Mouse (Mus musculus): ENCODE data around the gene 9630041A04Rik.

Gene 9630041A04Rik

GRCm38 (mm10) chr9:101919324-101919723 lies 57.7 kb downstream of the 9630041A04Rik start:
- no peak for DNase-seq

DNA sequence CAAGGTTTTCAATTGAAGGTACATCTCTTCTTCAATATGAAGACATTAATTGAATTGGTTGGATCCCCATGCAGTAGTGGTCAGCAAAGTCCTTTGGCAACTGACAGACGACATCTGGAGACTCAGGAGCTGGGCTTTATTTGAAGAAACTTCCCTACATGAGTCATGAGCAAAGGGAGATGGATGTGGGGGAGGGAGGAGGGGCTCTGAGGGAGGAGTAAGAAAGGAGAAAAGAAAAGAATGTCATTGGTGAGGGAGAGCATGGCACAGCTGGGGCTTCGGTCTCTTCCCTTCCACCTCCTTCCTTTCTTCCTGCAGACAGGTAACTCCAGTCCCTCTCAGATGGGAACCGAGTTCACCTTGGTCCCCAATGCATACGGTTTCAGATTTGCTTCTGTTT lies 61.2 kb downstream of the 9630041A04Rik start:
- DNase-seq = no peak

DNA sequence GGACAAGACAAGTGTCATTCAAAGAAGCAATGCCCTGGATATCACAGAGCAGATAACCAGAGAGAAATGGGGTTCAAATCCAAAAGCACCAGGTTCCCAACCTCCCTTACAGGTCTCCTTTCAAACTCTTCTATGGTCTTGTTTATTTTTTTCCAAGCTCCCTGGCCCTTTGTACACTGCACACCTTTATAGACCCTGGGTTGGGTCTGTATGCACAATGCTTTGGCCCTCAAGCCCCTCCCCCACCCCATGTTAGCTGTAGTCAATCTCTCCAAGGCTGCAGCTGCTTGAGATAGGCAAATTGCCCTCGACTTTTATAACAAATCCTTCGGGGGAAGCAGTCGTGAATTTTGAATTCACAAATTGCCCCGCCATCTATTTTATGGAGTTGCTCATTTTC lies 63.2 kb downstream of the 9630041A04Rik start:
- DNase-seq = no peak

- DNase-seq = no peak
Observed at GRCm38 (mm10) chr9:101933946-101934573, 72.4 kb downstream of the 9630041A04Rik start.

GRCm38 (mm10) chr9:101934887-101935286 lies 73.2 kb downstream of the 9630041A04Rik start:
- no peak for DNase-seq

- no peak for DNase-seq
Observed at GRCm38 (mm10) chr9:101938066-101938465, 76.4 kb downstream of the 9630041A04Rik start.

DNA sequence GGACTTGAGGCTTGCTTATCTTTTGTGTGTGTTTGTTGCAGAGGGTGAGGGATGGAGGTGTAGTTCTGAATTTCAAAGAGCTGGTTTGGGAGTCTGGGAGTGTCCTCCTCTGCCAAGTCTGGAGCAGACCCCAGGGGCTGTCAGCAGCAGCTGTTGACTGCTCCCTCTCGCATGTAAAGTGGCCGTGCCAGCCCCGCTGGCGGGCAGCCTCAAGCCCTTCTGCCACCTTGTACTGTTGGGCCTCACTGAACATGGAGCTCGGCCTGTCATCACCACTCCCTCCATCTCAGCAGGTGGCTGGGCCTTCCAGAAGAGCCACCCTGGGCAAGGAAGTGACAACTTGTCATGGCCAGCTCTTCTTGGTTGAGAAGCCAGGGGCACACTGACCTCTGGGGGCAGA lies 77.4 kb downstream of the 9630041A04Rik start:
- DNase-seq = no peak

GRCm38 (mm10) chr9:101940182-101940581 lies 78.5 kb downstream of the 9630041A04Rik start:
- DNase-seq = no peak

DNA sequence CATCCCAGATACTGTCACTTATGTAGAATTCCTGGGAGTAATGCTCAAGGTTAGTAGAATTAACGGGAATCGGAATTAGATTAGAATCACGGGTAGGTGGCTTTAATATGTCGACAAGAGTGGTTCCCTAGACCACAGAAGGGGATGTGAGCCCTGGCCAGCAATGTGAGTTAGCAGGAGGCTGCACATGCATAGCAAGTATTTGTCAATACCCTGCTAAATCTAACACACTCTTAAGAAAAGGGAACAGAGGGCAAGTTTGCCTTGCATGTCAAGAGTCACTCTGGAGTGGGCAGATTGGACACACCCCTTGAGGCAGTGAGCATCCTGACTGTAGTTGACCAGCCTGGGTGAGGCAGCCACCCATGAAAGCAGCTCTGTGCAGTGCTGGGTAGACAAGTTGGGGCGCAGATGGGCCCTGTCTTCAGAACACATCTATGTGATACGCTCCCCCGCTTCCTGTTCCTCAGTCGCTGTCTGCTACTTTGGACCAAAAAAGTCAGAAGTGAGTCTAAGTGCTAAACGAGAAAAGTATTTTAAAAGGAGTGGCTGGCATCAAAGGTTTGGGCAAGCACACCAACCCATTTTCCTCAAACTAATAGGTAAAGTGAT lies 80.5 kb downstream of the 9630041A04Rik start:
- no peak for DNase-seq

DNA sequence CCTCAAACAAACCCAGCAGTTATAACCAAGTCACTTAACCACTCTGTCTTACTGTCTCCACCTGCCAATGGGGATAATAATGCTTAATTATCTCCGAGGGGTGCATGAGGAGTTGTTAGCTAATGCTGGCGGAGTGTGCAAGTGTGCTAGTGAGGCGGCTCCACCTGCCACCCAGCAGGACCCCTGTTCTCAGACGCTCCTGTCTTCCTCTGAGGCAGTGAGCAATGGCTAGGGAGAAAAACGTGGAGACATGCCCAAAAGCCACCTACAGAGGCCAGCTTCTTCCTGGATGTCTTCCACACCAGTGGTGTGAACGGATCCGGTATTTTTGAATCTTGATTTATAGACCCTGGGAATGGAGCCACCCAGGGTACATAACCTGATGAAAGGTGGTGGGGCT lies 83.7 kb downstream of the 9630041A04Rik start:
- no peak for DNase-seq

- no peak for DNase-seq
Observed at GRCm38 (mm10) chr9:101945814-101946213, 84.2 kb downstream of the 9630041A04Rik start.

GRCm38 (mm10) chr9:101950101-101950500 lies 88.5 kb downstream of the 9630041A04Rik start:
- DNase-seq = no peak

GRCm38 (mm10) chr9:101954529-101954928 lies 92.9 kb downstream of the 9630041A04Rik start:
- DNase-seq = no peak

DNA sequence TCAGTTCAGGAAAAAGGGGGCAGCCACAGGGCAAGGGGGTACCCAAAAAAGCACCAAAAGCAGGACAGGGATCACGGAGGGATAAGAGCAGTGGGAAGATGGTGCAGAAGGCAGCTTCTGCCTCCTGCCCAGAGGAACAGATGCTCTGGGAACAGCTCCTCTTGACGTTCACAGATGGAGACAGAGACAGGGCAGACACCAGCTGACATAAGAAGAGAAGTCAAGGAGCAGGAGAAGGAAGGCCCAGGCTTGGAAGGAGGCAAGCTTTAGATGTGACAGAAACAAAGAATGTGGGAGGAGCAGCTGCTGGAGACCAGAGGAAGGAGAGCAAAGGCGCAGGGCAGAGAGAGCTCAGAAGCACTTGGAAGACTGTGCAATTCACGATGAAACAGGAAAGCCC lies 94.6 kb downstream of the 9630041A04Rik start:
- DNase-seq = no peak

- DNase-seq = no peak
Observed at GRCm38 (mm10) chr9:101971806-101972205, 110.2 kb downstream of the 9630041A04Rik start.

GRCm38 (mm10) chr9:101972314-101972713 lies 110.7 kb downstream of the 9630041A04Rik start:
- DNase-seq = no peak

GRCm38 (mm10) chr9:101976884-101977465 lies 115.3 kb downstream of the 9630041A04Rik start:
- no peak for DNase-seq

- DNase-seq = no peak
Observed at GRCm38 (mm10) chr9:101981161-101981560, 119.5 kb downstream of the 9630041A04Rik start.

DNA sequence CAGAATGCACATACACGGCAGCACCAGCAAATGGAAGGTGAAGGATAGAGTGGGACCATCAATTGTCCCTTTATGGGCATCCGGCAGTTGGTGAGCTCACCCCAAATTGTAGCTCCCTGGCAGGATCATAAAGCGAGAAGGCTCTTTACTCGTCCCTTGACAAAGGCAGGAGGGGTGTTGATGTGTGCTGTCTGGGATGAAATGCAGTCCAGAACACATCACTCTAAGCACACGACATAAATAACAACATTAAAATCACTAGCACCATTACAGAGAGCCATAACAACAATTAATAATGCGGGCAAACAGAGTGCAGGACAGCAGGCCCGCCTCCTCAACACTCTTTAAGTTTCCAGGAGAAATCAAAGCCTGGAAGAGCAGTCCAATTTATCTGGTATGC lies 120.7 kb downstream of the 9630041A04Rik start:
- no peak for DNase-seq

- no peak for DNase-seq
Observed at GRCm38 (mm10) chr9:101986910-101987309, 125.3 kb downstream of the 9630041A04Rik start.

DNA sequence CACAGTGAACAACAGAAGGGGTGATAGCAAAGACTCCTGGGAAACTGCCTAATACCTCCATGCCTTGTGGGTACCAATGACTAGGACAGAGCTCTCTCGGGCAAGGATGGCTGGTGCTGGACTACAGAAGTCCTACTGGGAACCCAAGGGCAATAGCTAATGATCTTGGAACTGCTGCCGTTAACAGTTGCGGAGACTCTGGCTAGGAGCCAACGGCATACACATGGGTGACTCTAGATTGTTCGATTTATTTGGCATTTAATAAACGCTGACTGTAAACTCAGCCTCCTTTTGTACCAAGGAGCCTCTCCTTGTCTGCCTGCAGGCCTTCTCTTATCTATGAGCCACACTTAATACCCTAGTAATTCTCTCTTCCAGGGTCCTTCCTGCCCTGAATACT lies 128.4 kb downstream of the 9630041A04Rik start:
- no peak for DNase-seq

DNA sequence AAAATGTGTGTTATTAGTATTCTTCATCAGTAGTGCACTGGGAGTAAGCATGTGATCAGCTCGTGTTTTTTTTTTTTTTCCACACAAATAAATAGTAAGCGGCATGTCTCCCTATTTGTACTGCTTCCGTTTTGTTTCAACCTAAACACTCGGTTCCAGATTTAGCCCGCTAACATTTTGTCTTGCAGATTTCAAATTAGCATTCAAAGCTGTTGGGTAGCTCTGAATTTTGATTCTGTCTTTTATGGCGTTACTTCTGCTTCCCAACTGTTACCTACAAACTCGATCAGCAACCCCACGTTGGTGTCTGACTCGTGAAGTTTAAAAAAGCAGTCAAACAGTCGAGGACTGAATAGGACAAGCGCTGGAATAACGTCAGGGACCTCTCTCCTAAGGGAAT lies 129.2 kb downstream of the 9630041A04Rik start:
- DNase-seq = no peak
